Mouse (Mus musculus) cerebellum, adult 11 months (tissue): ENCODE data around the gene Fkbpl.

Source experiments
- DNase-seq: peaks from one replicate; pipeline ENCODE4 v3.0.0; 2022

Gene Fkbpl

DNA sequence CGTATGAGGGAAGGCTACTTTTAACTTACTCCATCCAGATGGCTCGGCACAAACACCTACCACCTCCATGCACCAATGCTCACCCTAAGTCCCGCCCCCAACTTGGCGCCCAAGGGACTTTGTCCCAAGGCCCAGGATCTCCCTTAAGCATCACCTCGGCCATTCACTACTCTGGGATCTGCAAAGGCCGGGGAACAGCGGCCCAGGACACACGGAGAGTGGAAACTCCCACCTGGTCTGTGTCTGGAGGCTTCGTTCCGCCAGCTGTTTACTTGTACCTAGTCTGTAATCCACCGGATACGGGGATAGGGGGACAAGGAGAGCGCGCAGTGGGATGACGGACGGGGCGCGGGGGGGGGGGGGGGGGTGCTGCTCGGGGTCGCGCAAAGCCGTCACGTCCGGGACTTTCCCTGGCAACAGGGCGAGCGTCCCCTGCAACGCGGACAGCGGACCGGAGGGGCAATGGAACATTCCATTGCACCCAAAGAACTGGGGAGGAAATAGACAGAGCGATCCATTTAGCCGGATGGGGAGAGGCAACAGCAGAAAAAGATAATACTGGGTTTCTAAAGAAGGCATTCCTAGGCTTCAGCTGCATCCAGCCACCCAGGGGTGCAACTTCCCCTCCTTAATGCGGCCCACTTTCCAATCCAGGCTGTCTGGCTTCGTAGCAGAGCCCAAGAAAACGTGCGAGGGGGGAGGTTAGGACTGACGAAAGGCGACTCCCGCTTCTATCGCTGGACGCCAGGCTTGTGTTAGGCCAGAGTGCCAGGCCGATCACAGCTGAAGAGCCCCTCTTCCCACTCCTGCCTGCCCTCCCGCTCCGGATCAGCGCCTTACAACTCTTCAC is 17.2 kb upstream of the Fkbpl start:
- DNase-seq = peak; percentile 84

DNA sequence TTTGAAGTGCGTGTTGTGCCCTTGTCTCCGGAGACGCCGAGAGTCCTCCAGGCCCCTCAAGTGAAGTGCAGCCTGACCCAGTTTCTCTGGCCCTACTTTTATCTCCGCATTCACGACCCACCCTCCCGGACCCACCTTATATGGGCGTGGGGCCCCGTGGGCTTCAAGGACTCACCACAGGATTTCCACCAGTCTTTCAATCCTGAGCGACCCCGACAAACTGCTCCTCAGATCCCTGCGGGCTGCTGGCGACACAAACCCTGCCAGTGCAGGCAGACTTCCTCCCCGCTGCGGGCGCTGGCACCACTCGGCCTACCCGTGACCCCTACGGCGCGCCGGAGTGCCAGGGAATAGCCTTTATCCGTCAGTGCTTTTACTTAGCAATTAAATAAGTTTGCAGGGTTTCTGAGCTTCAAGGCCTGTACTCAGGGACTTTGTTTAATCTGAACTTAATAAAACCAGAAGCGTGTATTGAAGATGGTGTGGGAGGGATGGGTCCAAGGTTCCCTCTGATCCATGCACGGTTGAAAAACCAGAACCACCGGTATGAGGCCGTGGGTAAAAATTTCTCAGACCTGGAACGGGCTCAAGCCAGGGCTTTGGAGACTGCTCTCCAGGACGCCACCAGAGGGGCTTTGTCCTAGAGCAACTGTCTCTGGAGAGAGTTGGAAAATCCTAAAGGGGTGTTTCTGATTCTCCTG is 16.5 kb upstream of the Fkbpl start, which contains the start of gene Ppt2:
Gene Ppt2, minus strand, starts transcription at position 568 of the 701 bp plus-strand sequence.
- DNase-seq = peak; percentile 79

DNA sequence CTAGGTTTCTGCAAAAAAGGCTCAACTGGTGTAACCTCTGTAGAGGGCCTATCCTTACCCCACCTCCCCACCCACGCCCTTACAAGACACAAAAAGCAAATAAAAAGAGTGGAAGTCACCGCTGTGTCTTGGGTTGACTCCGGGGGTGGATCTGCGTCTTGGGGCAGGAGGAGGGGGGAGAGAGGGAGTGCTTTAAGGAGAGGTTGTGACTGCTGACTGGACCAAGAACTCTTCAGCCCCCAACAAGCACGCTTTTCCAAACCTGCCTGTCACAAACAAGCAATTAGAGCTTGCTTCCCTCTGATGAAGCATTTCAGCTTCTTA is 16.0 kb upstream of the Fkbpl start:
- no peak for DNase-seq

DNA sequence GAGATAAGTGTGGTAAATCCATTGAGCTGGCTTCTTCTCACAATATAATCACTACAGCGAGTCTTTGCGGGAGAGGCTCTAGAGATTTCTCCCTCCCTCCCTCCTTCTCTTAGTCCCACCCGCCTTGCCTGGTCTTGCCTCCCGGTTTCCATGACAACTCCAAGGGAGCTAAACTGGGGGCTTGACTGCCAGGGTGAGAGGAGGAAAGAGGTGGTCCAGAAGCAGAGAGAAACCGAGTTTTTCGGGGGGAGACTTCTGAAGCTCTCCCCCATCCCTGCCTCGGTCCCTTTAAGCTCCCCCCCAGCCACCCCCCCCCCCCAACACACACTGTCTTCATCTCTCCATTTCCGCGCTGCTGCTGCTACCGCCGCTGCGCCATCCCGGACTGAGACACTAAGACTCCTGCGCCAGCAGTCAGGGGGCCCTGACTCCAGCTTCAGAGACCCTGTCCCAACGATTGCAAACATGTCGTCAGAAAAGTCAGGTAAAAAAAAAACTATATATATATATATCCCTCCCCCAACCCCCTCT is 15.3 kb upstream of the Fkbpl start, which contains the start of gene Prrt1:
Gene Prrt1, plus strand, starts transcription at position 313 of the 531 bp plus-strand sequence.
- peak; percentile 59 for DNase-seq

DNA sequence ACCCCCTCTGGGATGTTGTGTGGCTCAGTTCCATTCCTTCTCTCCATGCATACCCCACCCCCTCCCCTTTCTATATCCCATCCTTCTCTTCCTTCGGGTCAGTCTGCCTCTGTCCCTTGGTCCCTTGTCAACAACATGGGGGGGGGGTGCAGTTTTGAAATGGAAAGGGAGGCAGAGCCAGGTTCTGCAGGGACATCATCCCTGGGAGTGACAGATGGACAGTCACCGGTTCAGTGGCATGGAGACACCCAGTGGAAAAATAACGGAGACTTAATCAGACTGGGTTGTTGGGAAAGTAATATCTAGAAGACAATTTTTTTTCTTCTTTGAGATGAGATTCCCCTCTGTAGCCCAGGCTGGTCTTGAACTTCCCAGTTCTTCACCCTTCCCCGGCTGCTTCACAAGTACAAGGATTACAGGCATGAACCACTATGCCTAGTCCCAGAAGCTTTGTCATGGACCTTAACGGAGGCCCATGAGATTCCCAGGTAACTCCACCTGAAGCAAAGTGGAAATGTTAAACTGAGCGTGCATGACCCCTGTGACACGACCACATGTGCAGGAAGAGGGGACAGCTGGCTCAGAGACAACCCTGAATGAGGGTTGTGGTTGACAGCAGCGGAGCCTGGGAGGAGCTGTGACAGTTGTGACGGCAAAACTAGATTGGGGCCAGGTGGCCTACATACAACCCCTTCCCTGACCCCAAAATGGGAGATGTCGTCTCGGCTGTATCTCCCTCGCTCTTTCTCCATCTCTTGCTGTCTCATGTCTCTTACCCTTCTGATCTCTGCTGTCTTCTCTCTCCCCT is 14.6 kb upstream of the Fkbpl start:
- DNase-seq = peak; percentile 61

DNA sequence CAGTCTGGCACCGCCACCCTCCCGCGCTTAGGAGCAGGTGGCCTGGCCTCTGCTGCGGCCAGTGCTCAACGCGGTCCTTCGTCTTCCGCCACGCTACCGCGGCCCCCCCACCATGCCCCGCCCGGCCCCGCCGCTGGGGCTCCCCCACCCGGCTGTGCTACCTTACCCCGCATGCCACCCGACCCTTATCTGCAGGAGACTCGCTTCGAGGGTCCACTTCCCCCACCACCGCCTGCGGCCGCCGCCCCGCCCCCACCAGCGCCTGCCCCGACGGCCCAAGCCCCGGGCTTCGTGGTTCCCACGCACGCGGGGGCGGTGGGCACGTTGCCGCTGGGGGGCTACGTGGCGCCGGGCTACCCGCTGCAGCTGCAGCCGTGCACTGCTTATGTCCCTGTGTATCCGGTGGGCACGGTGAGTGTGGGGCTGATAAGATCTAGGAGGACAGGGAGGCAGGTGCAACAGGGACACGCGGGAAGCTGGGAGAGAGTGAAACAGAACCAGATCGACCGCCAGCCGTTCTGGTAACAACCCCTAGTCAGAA is 13.7 kb upstream of the Fkbpl start:
- peak; percentile 60 for DNase-seq

DNA sequence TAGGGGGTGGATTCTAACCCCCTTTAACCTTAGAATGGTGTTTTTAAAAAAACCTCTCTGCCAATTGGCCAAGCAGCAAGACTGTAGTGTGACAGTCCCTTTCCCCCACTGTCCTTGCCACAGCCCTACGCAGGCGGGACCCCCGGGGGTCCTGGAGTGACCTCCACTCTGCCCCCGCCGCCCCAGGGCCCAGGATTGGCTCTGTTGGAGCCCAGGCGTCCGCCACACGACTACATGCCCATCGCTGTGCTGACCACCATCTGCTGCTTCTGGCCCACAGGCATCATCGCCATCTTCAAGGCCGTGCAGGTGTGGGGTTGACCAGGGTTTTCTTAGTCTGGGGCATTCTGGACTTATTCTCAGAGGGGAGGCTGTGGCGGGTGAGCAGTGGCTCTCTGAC is 12.9 kb upstream of the Fkbpl start:
- DNase-seq = peak; percentile 65

DNA sequence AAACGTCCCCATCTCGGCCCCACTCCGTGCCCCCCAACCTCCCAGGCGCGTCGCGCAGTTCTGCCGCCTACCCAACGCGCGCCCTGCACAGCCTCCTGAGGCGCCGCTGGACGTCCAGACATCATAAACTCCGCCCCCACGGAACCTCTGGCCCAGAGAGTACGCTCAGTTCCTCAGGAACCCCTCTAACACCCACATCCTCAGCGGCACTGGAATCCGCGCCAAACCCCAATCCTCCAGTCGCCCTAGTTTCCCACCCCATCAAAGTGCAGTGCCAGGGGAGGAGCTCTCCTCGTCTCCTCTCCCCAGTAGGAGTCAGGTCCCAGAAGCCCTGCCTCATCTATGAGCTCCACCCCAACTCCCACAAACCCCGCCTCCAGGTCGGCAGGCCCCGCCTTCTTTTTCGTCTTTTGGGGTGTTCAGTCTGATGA is 12.3 kb upstream of the Fkbpl start:
- peak; percentile 86 for DNase-seq

DNA sequence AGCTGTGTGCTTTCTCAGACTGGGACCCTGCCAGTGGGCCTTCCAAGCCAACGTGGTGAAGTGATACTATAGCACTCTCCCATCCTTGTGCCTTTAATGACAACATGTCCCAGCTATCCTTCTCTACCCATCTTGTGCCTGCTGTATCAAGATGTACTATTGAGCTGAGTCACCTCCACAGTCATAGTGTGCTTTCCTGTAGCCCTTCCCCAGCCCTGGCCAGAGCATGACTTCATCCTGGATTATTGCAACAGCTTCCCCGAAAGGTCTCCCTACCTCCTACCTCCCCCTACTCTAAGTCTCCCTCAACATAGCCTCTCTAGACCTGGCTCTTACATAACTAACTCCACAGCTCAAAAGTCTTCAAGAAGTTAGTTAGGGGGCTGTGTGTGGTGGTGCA is 8.9 kb upstream of the Fkbpl start:
- DNase-seq = no peak

DNA sequence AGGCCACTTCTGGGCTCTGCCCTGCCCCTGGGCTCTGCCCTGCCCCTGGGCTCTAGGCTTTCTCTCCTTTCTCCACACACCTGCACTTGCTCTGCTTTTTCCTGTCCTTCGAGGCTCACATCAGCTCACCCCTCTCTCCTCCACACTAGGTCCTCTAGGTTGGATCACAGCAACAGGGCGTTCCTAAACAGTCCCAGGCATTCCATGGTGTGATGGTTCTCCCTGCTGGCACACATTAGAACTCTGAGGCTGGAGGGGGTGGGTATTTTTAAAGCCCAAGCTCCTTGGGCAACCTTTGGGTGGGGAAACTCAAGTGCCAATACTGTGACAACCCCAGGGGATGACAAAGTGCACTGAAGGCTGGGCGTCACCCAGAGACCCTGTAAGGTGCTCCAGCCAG is 7.1 kb upstream of the Fkbpl start:
- no peak for DNase-seq

DNA sequence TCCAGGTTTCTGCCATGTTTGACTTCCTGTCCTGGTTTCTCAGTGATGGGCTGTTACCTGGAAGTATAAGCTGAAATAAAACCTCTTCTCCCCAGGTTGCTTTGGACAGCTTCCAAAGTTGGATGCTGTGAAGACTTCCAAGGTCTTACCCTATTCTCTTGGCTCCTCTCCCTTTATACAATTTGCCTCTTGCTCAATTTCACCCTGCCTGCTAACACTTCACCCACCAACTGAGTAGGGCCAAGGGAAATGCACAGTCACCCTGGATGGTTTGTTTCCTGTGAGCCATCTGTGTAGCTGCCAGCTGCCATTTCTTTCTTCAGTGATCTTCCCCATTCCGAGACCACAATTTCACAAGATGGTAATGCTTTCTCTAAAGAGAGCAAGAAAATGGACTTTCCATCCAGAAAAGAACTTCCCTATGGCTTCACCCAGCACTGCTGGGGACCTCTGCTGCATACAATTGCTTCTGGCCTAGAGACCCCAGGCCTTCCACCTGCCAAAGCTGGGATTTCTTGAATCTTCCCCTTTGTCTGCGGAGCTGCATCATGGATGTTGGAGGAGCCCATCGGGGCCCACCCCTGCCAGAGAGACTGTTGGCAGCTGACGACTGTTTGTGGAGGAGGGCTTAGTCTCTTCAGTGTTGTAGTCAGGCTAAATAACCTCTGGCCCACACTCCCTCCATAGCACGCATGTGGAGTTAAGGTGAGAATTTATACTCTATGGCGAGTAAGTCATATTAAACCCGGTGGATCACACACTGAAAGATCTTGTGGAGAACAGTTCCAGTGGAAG is 4.9 kb upstream of the Fkbpl start:
- DNase-seq = peak; percentile 38

DNA sequence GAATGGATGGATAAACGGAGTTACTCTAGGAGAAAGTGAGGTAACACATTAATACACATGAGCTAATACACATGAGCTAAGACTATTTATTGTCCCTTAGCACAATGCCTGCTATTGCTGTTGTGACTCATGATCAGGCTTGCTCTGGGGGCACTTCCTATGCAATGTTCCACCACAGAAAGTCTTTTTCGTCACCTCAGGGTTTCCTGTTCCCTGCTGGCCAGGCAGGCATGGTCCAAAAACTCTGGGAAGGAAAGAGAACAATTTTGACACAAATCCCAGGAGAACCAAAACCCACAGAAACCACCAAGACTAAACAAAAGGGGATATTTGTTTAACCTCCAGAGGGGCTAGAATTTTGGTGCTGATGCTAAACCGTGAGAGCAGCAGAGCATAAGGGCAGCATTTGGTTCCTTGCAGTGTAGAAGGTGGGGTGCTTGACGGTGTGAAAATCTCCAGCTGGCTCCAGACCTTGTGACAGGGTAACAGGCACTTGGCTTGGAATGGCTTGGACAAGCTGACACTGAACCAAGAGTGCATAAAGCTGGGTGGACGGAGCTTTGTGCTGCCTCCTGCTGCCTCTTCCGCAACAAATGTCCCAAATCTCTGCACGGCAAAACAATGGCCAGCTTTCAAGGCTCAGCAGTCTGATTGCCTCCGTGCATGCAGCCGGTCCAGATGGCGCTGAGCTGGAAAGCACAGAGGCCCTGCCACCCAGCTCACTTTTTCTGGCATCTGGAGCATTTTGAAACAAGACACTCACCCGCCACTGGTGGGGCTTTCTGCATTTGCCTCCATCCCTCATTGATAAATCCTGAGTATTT is 3.6 kb upstream of the Fkbpl start:
- DNase-seq = peak; percentile 84

DNA sequence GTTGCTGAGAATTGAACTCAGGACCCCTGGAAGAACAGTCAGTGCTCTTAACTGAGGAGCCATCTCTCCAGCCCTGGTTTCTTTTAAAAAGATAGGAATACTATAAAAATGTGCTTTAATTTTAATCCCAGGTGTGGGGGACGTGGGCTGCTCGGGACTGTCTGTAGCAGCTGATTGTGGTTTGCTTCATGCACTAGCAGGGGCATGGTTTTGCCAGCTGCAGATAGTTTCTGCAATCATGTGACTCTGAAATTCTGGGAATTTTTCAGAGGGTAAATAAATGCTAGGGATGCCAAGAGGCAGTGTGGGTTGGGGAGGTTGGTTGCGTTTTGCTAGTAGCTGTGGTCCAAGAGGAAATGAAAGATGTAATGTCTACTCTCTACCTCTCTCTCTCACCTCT is 2.6 kb upstream of the Fkbpl start:
- DNase-seq = no peak

DNA sequence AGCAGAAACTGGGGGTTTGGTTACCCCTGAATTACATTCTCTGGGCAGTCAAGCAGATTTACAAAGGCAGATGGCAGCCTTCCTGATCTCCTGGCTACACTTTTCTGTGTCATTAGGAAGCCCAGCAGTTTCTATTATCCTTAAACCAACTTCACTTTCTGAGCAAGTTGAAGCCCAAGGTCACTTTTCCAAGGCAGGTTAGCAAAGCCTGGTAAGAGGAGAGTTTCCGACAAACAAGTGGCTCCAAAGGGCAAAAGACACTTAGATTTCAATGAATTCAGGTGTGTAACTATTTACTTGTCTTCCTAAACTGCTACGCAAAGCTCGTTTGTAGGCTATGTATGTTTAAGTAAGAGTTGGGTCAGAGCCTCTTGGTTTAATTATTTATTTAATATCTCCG is 1.2 kb upstream of the Fkbpl start:
- no peak for DNase-seq

DNA sequence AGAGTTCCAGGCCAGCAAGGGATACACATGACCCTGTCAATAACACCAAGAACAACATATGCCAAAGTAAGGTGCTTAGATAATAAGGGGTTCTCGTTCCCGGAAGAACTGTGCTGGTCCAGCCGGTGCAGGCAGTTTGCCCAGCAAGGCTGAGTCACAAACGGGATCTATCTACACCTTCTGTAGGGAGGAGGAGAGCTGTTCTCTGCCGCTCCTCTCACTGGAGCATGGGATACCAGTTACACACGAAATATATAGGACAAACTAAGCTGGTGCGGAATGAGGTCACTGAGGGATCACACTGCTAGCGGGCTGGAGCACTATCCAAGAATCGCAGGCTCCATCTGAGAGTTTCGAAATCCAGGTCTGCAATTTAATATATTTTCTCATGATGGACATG is 620 bp upstream of the Fkbpl start:
- peak; percentile 61 for DNase-seq

DNA sequence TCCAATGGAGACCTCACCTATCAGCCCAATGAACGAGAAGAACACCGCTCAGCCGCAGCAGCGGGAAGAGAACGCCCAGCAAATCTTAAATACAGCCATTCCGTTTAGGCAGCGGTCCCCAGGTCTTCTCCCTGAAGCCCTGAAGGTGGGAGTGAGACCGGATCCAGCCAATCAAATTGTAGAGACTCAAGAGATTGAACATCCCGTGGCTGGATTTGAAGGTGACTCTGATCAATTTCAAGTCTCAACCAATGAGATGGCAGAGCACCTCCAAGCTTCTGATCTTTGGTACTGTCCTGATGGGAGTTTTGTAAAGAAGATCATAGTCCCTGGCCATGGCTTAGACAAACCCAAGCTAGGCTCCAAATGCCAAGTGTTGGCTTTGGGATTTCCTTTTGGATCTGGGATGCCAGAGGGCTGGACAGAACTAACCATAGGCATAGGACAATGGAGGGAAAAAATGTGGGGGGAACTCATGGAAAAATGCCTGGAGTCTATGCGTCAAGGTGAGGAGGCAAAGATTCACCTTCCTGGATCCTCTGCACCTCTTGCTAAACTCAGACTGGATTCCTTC is 779 bp downstream of the Fkbpl start:
- no peak for DNase-seq

DNA sequence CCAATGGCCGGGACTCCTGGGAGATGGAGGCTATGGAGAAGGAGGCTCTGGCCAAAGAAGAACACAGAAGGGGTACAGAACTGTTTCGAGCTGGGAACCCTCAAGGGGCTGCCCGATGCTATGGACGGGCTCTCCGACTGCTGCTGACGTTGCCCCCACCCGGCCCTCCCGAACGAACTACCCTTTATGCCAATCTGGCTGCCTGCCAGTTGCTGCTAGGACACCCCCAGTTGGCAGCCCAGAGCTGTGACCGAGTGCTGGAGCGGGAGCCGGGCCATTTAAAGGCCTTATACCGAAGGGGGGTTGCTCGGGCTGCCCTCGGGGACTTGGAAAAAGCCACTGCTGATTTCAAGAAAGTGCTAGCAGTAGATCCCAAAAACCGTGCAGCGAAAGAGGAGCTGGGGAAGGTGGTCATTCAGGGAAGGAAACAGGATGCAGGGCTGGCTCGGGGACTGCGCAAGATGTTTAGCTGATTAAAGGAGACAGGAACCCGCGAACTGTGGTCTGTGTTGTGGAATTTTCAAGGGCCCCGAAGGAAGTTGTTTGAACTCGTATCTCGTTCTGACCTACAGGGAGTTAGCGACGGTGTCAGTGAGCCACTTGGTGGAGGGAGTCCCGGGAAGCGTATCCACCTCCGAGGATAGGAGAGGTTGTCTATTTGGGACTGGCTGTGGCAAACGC is 1.4 kb downstream of the Fkbpl start:
- DNase-seq = peak; percentile 60

DNA sequence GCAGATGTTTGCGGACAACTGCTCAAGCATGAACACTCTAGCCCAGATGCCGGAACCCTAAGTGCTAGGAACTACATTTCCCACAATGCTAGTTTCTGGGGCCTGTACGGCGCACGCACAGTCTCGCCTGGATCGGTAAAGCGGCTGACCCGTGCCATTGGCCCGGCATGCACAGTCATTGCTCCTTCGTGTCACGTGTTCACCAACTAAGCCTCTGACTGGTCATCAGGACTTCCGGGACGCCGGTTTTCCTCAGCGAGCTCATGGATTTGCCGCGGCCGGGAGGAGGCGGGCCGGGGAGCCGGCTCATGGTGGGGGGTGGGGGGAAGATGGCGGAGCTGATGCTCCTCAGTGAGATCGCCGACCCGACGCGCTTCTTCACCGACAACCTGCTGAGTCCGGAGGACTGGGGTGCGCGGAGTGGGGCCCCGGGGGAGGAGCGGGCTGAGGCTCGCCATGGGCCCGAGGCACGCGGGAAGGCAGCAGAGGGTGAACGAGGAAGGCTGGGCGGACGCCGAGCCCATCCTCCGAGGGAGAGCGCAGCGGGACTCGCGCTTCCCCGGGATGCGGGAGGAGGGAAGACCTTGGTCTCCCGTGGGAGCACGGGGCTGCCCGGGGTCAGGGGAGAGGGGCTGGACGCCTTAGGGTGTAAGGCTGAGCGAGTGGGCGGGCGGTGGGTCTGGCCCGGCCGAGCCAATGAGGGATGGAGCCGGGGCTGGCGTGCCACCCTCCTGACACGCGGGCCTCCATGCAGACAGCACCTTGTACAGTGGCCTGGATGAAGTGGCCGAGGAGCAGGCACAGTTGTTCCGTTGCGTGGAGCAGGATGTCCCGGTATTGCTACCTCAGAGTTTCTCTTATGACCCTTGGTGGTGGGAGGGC is 2.6 kb downstream of the Fkbpl start, which contains the start of gene Atf6b:
Gene Atf6b, plus strand, starts transcription at position 241 of the 882 bp plus-strand sequence.
- DNase-seq = peak; percentile 94
